Mouse (Mus musculus): ENCODE results near the gene A030003K21Rik.

A030003K21Rik gene

GRCm38 (mm10) chr1:82905886-82906285, 37.3 kb downstream of the A030003K21Rik start:
- no peak for DNase-seq

- DNase-seq, result no peak
Measured at GRCm38 (mm10) chr1:82901201-82901600, 42.0 kb downstream of the A030003K21Rik start.

- DNase-seq, result no peak
Measured at GRCm38 (mm10) chr1:82900567-82900966, 42.6 kb downstream of the A030003K21Rik start.

GRCm38 (mm10) chr1:82893269-82893668, 49.9 kb downstream of the A030003K21Rik start:
- no peak for DNase-seq
